Mouse (Mus musculus) embryo, embryonic 9.5 days (tissue): Measurements from ENCODE around the gene Nedd8.

ENCODE experiments used
- DNase-seq: peaks from one replicate; pipeline ENCODE4 v3.0.0-alpha.2; 2017; ENCODE audit errors: extremely low spot score

The Nedd8 gene

DNA sequence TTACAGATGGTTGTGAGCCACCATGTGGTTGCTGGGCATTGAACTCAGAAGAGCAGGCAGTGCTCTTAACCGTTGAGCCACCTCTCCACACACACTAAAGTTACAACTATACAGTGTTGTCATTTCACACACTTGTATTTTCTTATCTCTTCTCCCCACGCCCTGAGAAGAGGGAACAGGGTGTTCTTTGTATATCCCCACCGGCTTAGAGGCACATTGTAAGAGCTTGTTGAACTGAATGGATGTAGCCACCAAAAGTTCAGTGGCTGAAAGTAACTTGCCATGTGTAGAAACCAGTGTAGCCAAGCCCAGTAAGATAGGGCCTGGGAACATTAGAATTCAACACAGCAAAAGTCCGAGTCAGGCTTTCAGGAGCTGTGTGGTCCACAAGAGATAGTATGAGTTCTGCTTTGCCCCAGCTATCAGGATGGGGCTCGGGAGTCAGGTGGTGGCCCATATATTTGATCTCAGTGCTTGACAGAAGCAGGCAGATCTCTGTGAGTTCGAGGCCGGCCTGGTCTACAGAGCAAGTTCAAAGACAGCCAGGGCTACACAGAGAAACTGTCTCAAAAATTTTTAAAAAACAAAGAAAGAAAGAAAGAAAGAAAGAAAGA lies 57.3 kb downstream of the Nedd8 start:
- DNase-seq, result no peak

DNA sequence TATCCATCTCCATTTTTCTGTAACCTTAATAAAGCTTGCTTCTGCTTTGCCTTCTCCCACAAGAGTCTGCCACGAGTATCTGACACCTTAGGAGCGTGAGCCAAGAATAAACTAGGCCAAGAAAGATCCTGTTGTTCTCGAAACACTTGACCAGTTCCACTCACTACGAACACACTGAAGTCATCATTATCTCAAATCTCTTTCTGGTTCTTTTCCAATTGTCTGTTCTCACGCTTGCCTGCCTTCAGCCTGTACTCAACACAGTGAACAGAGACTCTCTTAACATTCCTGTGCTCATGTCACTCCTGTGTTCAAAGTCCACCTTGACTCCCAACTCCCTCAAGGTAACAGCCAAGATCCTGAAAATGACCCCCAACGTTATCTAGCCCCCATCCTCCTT lies 58.6 kb downstream of the Nedd8 start:
- no peak for DNase-seq
